Mouse (Mus musculus): Measurements from ENCODE around the gene S100b.

S100b gene

DNA sequence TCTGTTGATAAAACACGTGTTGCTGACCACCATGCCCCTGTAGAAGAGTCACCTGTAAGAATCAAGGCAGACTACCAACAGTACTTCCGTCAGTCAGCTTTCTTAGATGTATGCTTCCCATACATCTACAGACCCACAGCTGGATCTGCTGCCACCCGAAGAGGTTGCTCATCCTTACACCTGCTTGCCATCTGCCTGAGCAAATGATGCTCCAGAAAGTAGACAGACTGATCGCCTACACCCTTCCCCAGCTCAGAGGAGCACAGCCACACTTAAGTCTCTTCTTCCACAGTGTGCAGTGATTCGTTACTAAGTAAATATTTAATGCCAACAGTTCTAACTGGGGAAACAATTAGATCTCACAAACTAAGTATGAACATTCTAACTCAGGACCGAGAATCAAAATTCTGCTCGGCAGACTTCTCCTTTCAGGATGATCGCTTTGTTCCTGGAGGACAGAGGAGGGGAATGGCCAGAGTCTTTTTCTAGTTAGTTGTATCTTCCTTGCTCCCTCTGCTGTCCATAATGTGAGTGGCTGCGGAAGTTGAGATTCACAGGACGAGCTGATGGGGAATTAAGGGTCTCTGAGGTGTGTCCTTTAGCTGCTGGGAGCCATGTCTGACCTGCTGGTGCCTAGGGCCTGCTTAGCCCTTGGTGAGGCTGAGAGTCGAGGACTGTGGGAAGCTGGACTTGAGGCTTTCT is 6.9 kb downstream of the S100b start:
- no peak for DNase-seq (ENCODE audit: low read depth)

DNA sequence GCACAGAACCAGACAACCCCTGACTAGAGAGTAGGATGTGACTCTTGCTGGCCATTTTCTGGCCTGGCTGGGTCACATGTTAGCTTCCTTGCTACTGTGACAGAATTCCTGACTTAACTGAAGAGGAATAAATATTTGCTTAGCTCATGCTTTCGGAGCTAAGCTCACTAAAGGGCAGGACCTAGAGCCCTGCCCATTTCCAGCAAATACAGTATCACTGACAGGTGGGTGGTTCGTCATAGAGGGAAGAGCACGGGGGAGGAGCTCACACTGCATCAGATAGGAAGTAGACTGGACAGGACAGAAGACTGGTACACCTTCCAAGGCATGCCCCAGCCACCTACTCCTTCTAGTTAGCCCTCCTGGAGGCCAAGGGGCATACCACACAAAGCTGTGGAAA is 7.8 kb downstream of the S100b start:
- no peak for DNase-seq (ENCODE audit: low read depth)

DNA sequence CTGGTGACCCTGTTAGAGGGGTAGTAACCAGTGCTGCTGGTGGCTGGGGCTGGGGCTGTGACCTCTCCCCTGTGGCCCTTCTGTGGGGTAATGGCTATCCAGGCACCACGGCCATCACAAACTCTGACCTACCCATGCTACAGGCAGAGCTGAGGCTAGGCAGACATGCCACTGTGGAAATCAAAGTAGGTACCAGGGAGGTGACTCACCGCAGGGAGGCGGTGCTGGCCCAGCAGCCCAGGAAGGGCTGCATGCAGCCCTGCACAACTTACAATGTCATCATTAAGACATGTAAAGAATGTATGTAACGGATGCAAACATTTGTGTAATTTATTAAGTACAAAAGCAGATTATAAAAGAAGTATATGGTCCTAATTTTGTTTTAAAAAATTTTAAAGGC is 8.8 kb downstream of the S100b start:
- no peak for DNase-seq (ENCODE audit: low read depth)

DNA sequence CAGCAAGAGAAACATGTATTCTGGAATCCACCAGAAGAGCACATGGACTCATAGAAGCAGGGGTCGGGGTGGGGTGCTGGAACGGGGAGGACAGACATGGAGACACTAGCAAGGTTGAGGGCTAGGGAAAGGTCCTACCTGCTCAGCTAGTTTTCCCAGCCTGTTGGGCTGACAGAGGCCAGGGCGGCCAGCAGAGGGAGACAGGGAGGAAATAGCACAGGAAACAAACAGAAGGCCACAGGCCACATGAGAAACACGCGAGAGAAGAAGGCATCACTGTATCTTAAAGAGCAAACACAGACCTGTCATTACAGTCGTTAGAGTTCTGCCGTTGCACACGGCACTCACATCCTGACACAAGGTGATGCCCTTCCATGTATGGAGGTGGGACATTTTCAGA is 17.6 kb downstream of the S100b start:
- peak; percentile 68 for DNase-seq (ENCODE audit: low read depth)

DNA sequence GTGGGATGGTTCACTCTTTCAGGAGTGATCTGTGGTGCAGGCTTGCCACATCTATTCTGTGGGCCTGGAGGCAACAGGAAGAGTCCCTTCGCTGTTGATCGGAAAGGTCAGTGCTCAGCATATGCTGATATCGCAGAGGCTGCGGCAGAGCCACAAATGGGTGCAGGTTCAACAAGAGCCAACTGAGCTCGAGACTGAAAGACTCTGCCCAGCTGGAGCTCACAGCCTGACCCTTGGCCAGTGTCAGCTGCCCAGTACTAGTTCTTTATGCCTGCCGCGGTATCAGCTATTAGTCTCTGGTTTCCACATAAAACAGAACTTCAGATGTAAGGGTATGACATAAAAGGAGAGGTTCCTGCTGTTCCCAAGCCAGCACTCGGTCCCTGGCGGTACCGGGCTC is 21.6 kb downstream of the S100b start:
- no peak for DNase-seq (ENCODE audit: low read depth)

DNA sequence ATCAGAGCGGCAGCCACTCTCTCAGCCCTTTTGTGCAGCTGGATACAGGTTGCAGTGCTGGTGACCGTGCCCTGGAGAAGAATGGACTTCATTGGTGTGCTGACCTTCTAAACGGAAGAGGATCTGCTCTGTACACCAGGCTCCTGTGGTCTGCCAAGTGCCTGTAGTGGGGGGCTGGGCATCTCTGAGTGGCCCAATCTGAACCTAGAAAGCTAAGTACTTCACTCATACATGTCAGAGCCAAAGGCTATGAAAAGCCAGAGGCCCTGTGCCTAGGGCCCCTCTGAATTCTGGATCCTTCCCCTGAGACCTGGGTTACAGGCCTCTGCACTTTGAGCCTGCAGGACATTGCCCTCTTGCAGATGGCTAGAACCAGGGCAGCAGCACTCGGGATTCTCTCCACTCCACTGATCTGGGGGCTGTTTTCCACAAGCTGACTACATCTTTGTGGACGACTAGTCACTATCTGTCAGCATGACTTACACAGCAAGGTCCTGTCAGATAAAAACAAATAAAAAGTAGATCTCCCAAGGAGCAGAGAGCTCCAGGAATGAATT is 25.0 kb downstream of the S100b start:
- DNase-seq (ENCODE audit: low read depth): no peak

DNA sequence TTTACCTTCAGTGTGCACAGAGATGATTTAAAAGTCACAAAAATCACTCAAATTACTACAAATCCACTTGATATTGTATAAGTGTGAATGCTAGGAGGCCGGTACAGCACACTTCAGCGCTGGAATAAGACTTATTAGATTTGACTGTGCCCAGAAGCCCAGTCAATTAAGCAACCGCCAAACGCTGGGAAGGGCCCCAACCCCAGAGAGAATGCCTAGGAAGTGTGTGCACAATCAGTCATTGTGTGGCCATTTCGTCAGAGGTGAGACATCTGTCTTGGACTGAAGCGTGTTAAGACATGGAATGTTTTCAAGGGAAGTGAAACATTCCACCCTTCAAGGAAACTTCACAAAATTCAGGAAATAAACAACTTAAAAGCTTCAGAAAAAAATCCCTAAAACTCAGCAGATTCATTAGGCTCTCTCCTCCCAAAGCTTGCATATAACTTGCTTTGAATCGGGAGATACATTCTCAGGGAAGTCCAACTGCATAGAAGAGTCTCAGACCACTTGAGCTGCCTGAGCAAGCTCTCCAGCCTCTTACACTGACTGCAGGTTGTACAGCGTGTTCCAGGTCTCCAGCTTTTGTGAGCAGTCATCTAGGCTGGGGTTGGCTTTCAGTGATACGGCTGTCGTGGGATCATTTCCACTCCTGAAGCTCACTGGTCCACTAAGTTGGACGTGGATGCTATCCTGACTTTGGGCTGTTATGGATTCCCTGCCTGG is 34.8 kb downstream of the S100b start:
- no peak for DNase-seq (ENCODE audit: low read depth)

DNA sequence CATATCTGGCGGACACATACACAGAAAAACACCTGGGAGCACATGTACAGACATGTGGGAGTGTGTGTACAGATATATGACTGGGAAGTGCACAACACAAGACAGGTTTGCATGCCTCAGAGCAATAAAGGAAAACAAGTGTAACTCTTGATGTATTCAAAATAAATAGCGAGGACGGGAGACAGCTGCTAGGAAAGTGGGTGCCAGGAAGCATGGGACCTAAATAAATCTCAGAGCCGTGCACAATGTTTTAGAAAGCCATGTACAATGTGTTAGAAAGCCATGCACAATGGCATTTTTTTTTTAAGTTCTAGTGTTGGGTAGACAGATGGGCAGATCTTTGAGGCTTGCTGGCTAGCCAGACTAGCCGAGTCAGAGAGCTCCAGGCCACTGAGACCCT is 35.4 kb downstream of the S100b start:
- no peak for DNase-seq (ENCODE audit: low read depth)

DNA sequence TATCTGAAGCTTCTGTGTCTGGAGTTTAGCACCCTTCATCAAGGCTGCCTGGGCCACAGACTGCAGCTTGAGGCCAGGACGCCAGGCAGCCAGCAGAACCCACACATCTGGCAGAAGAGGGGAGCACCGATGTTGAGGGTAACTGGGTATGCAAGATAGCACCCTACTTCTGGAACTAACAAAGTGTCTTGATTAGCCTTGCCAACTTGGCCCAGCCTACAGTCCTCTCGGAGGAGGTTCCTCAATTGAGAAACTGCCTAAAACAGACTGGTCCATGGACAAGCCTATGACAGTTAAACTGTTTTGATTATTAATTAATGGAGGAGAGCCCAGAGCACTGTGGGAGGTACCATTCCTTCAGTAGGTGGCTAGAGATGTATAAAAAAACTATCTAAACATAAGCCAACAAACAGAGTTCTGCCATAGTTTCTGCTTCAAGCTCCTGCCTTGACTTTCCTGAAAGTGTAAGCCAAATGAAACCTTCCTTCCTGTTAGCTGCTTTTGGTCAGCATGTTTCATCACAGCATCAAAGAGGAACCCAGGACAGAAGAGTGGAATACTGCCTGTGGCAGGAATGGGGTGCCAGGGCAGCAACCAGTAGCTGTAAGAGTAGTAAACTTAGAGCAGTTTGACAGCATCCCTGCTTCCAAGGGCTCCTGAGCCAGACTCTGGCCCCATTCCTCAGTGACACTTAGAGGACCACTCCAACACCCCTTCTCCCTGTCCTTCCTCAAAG is 36.5 kb downstream of the S100b start:
- DNase-seq (ENCODE audit: low read depth): no peak

DNA sequence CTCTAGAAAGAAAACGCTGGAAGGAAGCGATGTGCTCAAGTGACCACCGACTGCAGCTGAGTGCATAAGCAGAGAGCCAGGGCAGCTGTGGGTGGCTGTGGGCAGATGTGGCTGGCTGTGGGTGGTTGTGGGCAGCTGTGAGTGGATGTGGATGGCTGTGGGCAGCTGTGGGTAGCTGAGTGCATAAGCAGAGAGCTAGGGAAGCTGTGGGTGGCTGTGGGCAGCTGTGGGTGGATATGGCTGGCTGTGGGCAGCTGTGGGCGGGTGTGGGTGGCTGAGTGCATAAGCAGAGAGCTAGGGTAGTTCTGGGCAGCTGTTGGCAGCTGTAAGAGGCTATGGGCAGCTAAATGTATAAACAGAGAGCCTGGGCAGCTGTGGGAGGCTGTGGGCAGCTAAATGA is 39.6 kb downstream of the S100b start:
- DNase-seq (ENCODE audit: low read depth): no peak

DNA sequence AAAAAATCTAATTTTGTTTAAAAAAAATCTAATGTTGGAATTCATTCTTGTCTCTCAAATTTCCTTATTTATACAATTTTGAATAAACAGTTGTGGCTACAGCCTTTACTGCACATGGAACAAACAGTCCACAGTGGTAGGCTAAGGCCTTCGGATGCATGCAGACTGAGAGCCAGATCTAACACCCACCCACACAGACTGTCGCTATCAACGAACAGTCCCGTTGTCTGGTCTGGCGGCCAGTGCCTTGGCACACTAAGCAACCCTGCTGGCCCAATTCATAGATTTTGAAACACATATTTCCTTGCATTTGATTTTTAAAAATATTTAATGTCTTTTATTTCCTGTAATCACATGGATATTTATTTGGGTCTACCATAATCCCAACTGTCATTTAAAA is 46.5 kb downstream of the S100b start:
- no peak for DNase-seq (ENCODE audit: low read depth)

DNA sequence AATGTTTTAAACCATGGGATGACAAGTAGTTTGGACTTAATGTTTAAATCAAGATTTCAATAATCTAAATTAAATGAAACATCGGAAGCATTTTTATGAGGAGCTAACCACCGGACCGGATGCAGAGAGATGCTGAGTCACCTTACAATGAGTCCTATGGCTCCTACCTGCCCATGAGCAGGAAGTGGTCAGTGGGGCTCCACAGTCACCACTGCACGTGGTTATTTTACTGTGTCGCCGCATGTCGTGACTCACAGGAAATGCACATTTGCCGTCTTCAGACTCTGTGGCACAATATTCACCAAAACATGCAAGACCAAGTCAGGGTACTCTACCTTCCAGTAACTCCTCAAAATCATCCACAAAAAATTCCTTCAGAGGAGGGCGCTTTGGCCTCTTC is 53.1 kb downstream of the S100b start:
- peak; percentile 76 for DNase-seq (ENCODE audit: low read depth)

Measured in induced T-regulatory cell, adult 2 months (primary cell).